Mouse (Mus musculus) small intestine, adult 2 months (tissue): ENCODE results near the gene Lztr1.

Experiments used
- CTCF ChIP-seq: fragments of 200-500 bp; IDR thresholded peaks from 2 replicates; pipeline ENCODE4 v1.5.1; 2012; ENCODE audit warnings: low read depth, mild to moderate bottlenecking, control low read depth, inconsistent platforms, low read length, moderate library complexity, mixed read lengths; ENCODE audit not compliant: insufficient replicate concordance, insufficient read length; ENCODE audit errors: extremely low read depth
- POLR2A ChIP-seq: fragments of 200-500 bp; IDR thresholded peaks from 2 replicates; pipeline ENCODE4 v1.6.1; 2012; ENCODE audit warnings: low read depth, mild to moderate bottlenecking, control low read depth, inconsistent platforms, low read length, moderate library complexity

DNA sequence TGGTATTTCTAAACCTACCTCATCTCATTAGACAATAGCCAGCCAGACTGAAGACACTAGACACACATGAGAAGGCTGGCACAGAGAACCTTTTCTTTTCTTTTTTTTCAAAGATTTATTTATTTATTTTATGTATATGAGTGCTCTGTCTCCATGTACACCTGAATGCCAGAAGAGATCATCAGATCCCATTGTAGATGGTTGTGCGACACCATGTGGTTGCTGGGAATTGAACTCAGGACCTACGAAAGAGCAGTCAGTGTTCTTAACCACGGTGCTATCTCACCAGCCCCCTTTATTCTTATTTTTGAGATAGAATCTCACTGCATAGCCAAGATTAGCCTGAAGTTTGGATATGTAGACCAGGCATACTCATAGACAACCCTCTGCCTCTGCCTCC, 28.1 kb downstream of the Lztr1 start:
- TF ChIP-seq POLR2A (no peak), CTCF (no peak)
